Mouse (Mus musculus) hematopoietic stem cell, adult 5-6 weeks (primary cell): Measurements from ENCODE around the gene Frmd8. TPM values are rescaled to one million over a fixed set of nuclear protein-coding genes. Genes with fewer than 3 reads are reported as not detected.

Source experiments
- ATAC-seq, 2 experiments: fragments of 125-278 bp in 1 of 2; replicated peaks in 1 of 2; 2 replicates each; pipeline ENCODE4 v1.8.0; 2016 to 2017; ENCODE audit warnings: inconsistent platforms in 2 of 2, mild to moderate bottlenecking in 2 of 2, moderate number of reproducible peaks in 2 of 2, low read depth in 1 of 2, moderate TSS enrichment in 1 of 2; ENCODE audit not compliant: low FRiP score in 2 of 2, poor library complexity in 2 of 2, severe bottlenecking in 2 of 2, insufficient read depth in 1 of 2, low TSS enrichment in 1 of 2
- total RNA-seq: library from RNA; stranded (forward); fragments of 172-1452, 232-1000 nt; gene quantifications from 2 replicates; pipeline ENCODE4 v1.2.3, GENCODE M21; 2017

Frmd8 gene
- total RNA-seq, 1 experiment from 2014 or later: 26.4 TPM

GRCm38 (mm10) chr19:5823266-5823839 lies 51.7 kb downstream of the Frmd8 start:
- ATAC-seq: peak; percentile 67 to 76; a peak in 3 of 4 replicates

GRCm38 (mm10) chr19:5822834-5823205 lies 52.3 kb downstream of the Frmd8 start:
- no peak for ATAC-seq

GRCm38 (mm10) chr19:5822174-5822833 lies 52.8 kb downstream of the Frmd8 start:
- no peak for ATAC-seq

- no peak for ATAC-seq
These were observed 53.3 kb downstream of the Frmd8 start for GRCm38 (mm10) chr19:5821847-5822173.

GRCm38 (mm10) chr19:5819549-5819948 lies 55.5 kb downstream of the Frmd8 start:
- peak; percentile 43 to 55; a peak in 3 of 4 replicates for ATAC-seq

- no peak for ATAC-seq
These were observed 56.5 kb downstream of the Frmd8 start for GRCm38 (mm10) chr19:5818590-5818977.

GRCm38 (mm10) chr19:5817703-5818589 lies 57.1 kb downstream of the Frmd8 start:
- ATAC-seq: peak; percentile 91 to 92

GRCm38 (mm10) chr19:5815928-5816327 lies 59.1 kb downstream of the Frmd8 start:
- ATAC-seq: no peak

GRCm38 (mm10) chr19:5815010-5815409 lies 60.1 kb downstream of the Frmd8 start:
- no peak for ATAC-seq

- ATAC-seq: peak in 1 of 2 experiments; percentile 39; a peak in 2 of 4 replicates
These were observed 61.0 kb downstream of the Frmd8 start for GRCm38 (mm10) chr19:5814048-5814447.

GRCm38 (mm10) chr19:5813567-5813966 lies 61.5 kb downstream of the Frmd8 start:
- no peak for ATAC-seq

- ATAC-seq: no peak
These were observed 63.1 kb downstream of the Frmd8 start for GRCm38 (mm10) chr19:5811771-5812504.

GRCm38 (mm10) chr19:5810840-5811563 lies 64.1 kb downstream of the Frmd8 start:
- no peak for ATAC-seq

GRCm38 (mm10) chr19:5810103-5810839 lies 64.8 kb downstream of the Frmd8 start:
- no peak for ATAC-seq

- no peak for ATAC-seq
These were observed 65.4 kb downstream of the Frmd8 start for GRCm38 (mm10) chr19:5809712-5810089.

GRCm38 (mm10) chr19:5808955-5809711 lies 65.9 kb downstream of the Frmd8 start:
- no peak for ATAC-seq
